Mouse (Mus musculus) erythroid progenitor cell, adult 5-6 weeks (primary cell): ENCODE measurements around the gene Tnf. TPM values are rescaled to one million over a fixed set of nuclear protein-coding genes. Genes with fewer than 3 reads are reported as not detected.

ENCODE experiments used
- ATAC-seq: replicated peaks from 2 replicates; pipeline ENCODE4 v1.8.0; 2016; ENCODE audit warnings: moderate number of reproducible peaks, mild to moderate bottlenecking, moderate TSS enrichment, inconsistent platforms; ENCODE audit not compliant: poor library complexity, low FRiP score, severe bottlenecking
- total RNA-seq, 2 experiments: library from RNA; stranded (forward) in 1 of 2; stranded (reverse) in 1 of 2; fragments of 150-400 nt in 1 of 2; fragments of 186-747, 209-891 nt in 1 of 2; gene quantifications; 2 replicates each; pipeline versions ENCODE4 v1.2.3 to v1.2.4; 2015 to 2017; ENCODE audit warnings: low replicate concordance in 2 of 2

Tnf gene
- total RNA-seq, 2 experiments from 2014 or later: 3.2 to 9.6 TPM

GRCm38 (mm10) chr17:35204494-35205379, 2.9 kb upstream of the Tnf start, which contains the start of gene Lta:
Gene Lta, minus strand, starts transcription at chr17:35205351.
- no peak for ATAC-seq

GRCm38 (mm10) chr17:35202442-35202841, 635 bp upstream of the Tnf start:
- ATAC-seq: no peak

- ATAC-seq: no peak
Observed at GRCm38 (mm10) chr17:35201128-35201527, 679 bp downstream of the Tnf start.

- ATAC-seq: no peak
Observed at GRCm38 (mm10) chr17:35200398-35200797, 1.4 kb downstream of the Tnf start.

GRCm38 (mm10) chr17:35198946-35199345, 2.9 kb downstream of the Tnf start:
- ATAC-seq: no peak

GRCm38 (mm10) chr17:35198029-35198428, 3.8 kb downstream of the Tnf start:
- ATAC-seq: no peak

- no peak for ATAC-seq
Observed at GRCm38 (mm10) chr17:35197126-35197525, 4.7 kb downstream of the Tnf start.

- no peak for ATAC-seq
Observed at GRCm38 (mm10) chr17:35196321-35196641, 5.5 kb downstream of the Tnf start.

GRCm38 (mm10) chr17:35195631-35196320, 6.0 kb downstream of the Tnf start:
- ATAC-seq: peak; percentile 75; the same call in 1 of the 2 replicates

- no peak for ATAC-seq
Observed at GRCm38 (mm10) chr17:35194844-35195630, 6.8 kb downstream of the Tnf start.

GRCm38 (mm10) chr17:35193881-35194843, 7.6 kb downstream of the Tnf start, which contains the start of gene Ltb:
Gene Ltb, plus strand, starts transcription at chr17:35194439.
- no peak for ATAC-seq

- no peak for ATAC-seq
Observed at GRCm38 (mm10) chr17:35192924-35193323, 8.9 kb downstream of the Tnf start.

GRCm38 (mm10) chr17:35191723-35192122, 10.1 kb downstream of the Tnf start:
- no peak for ATAC-seq

GRCm38 (mm10) chr17:35190096-35190495, 11.7 kb downstream of the Tnf start:
- ATAC-seq: no peak

GRCm38 (mm10) chr17:35189186-35189585, 12.6 kb downstream of the Tnf start:
- no peak for ATAC-seq

GRCm38 (mm10) chr17:35187959-35188610, 13.7 kb downstream of the Tnf start, which contains the start of gene Lst1:
Gene Lst1, minus strand, starts transcription at chr17:35188439.
- ATAC-seq: no peak

GRCm38 (mm10) chr17:35187345-35187744, 14.5 kb downstream of the Tnf start:
- ATAC-seq: no peak

- no peak for ATAC-seq
Observed at GRCm38 (mm10) chr17:35186681-35187080, 15.1 kb downstream of the Tnf start.
